Mouse (Mus musculus) G1E (cell line): Measurements from ENCODE around the gene Acadvl.

Source experiments
- CTCF ChIP-seq: IDR thresholded peaks from 2 replicates; pipeline ENCODE4 v1.5.1; 2012; ENCODE audit warnings: low read depth, low read length, inconsistent platforms, mixed read lengths
- GATA1 ChIP-seq: IDR thresholded peaks from 2 replicates; pipeline ENCODE4 v1.6.1; 2012; ENCODE audit warnings: borderline replicate concordance, low read length, inconsistent platforms, mixed read lengths
- TAL1 ChIP-seq: conservative IDR thresholded peaks from 2 replicates; pipeline ENCODE4 v1.6.1; 2012; ENCODE audit warnings: low read depth, low read length, inconsistent platforms, mixed read lengths

- TF ChIP-seq CTCF, result no peak
- no peak for TF ChIP-seq GATA1
- TF ChIP-seq TAL1, result no peak
These were observed 34.7 kb downstream of the Acadvl start for GRCm38 (mm10) chr11:69980196-69981140.
